Mouse (Mus musculus): ENCODE results near the gene Trnt1. TPM values are rescaled to one million over a fixed set of nuclear protein-coding genes. Genes with fewer than 3 reads are reported as not detected.

Trnt1 gene
- 66.4 and 68.5 TPM in 2 replicates for polyA plus RNA-seq (2016; fragmentation: Nextera tagmentation; extraction: Ambion mirVana)

DNA sequence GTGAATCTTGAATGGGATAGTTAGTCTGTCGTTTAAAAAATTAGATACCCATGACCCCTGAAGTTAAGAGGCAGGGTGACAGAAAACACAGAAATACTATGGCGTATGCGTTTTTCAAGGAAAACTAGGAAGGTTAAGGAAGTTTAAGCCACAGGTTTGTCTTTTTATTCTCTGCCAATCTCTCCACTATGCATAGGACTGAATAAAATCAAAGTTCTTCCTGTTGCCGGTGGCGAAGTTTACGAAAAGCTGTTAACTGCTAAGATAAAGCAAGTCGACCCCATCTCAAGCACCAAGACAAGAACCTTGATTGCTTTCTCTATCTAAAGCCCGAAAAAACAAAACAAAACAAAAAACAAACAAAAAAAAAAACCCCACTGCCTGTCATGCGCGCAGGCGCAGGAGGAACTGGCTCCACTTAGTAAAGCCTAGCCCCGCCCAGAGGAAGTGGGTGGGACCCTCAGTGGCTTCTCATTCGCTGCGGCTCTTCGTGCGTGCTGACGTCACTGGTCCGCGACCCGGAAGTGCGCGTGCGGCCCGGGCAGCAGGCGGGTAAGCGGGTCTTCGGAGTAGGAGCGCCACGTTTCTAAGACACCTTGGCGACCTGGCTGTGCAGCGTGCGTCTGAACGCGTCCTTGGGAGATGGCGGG lies at the start of gene Trnt1:
TSS of gene Trnt1 (plus strand) at position 481 of the 650 bp plus-strand sequence.
- Histone ChIP-seq H3K36me3 (peaks cover 26% of the 10 kb centered on the region), H3K9me3 (replicated peaks) (no peaks in the 10 kb centered on the region), H3K4me3 (peak within 1 kb of the TSS; percentile 82), H3K27me3 (ENCODE audit: low read depth, poor library complexity, severe bottlenecking) (no peaks in the 10 kb centered on the region), H3K27ac (peak within 1 kb of the TSS; percentile 83), H3K4me1 (peaks cover 11% of the 10 kb centered on the region)
- 8% methylated on average over 35 of the region's 35 CpGs for WGBS
- DNase-seq (ENCODE audit: low spot score): peak; percentile 98

DNA sequence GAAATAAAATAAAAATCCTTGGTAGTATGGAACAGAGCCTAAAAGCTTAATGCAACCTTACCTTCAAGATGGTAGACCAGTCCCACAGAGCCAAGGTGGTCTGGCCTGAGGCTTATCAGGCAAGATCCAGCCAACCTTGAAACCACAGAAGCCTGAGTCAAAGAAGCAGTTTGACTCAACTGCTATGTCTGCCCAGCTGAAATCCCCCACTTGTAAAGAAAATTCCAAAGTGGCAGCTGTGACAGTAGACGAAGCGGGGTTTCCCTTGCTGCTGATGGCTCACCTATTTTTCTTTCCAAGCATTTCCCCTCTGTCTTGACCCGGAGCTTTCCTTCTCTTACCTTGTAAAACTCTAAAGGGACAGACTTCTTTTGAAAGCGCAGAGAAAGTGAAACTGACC lies 43.3 kb upstream of the Trnt1 start:
- Histone ChIP-seq H3K27ac (no peak overlapping the region), H3K27me3 (ENCODE audit: low read depth, poor library complexity, severe bottlenecking) (no peaks in the 10 kb centered on the region), H3K36me3 (no peaks in the 10 kb centered on the region), H3K4me3 (no peak overlapping the region), H3K9me3 (replicated peaks) (no peaks in the 10 kb centered on the region), H3K4me1 (no peaks in the 10 kb centered on the region)
- WGBS: 83% methylated on average over 4 of the region's 4 CpGs
- DNase-seq (ENCODE audit: low spot score): no peak

DNA sequence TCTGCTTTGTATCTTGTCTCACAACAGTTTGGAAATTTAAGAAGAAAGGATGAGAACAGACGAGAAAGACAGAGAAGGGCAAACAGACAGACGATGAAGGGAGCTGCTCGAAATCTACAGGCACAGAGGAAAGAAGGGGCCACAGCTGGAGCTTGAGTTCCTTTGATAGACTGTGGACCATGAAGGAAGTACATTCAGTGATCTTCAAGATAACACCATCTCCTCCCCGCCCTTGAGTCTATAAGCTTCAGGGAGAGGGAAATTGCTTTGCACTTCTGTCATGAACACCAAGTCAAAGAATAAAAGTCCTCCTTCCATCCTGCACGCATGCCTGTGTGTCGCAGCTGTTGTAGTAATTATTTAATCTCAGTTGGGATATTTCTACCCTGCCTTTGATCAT lies 42.8 kb upstream of the Trnt1 start:
- H3K27ac ChIP-seq: no peak overlapping the region
- 86% methylated on average over 6 of the region's 6 CpGs for WGBS

DNA sequence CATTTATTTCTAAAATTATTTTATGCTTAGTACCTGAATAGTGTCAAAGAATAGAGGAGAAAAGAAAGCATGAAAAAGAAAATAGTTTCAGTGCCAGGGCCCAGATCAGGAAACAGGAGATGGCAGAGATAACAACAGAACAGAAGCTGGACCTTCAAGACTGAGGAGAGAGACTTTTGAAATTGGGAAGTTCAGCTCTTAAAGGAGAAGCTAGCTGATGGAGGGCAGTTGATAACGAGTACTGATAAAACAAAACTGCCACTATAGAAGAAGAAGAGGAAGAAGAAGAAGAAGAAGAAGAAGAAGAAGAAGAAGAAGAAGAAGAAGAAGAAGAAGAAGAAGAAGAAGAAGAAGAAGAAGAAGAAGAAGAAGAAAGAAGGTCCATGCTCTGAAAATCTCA lies 41.2 kb upstream of the Trnt1 start:
- no peak for DNase-seq (ENCODE audit: low spot score)
- Histone ChIP-seq H3K4me1 (no peaks in the 10 kb centered on the region), H3K27ac (no peak overlapping the region), H3K4me3 (no peak overlapping the region), H3K9me3 (replicated peaks) (no peaks in the 10 kb centered on the region), H3K27me3 (ENCODE audit: low read depth, poor library complexity, severe bottlenecking) (no peaks in the 10 kb centered on the region), H3K36me3 (no peaks in the 10 kb centered on the region)
- 91% methylated on average over 1 of the region's 1 CpGs for WGBS

More for the DNA sequence above, 42.8 kb upstream of the Trnt1 start:
- H3K27me3 ChIP-seq (ENCODE audit: low read depth, poor library complexity, severe bottlenecking): no peaks in the 10 kb centered on the region
- no peak for DNase-seq (ENCODE audit: low spot score)
- H3K36me3 ChIP-seq: no peaks in the 10 kb centered on the region
- no peaks in the 10 kb centered on the region for H3K4me1 ChIP-seq
- no peak overlapping the region for H3K4me3 ChIP-seq
- H3K9me3 ChIP-seq (replicated peaks): no peaks in the 10 kb centered on the region

DNA sequence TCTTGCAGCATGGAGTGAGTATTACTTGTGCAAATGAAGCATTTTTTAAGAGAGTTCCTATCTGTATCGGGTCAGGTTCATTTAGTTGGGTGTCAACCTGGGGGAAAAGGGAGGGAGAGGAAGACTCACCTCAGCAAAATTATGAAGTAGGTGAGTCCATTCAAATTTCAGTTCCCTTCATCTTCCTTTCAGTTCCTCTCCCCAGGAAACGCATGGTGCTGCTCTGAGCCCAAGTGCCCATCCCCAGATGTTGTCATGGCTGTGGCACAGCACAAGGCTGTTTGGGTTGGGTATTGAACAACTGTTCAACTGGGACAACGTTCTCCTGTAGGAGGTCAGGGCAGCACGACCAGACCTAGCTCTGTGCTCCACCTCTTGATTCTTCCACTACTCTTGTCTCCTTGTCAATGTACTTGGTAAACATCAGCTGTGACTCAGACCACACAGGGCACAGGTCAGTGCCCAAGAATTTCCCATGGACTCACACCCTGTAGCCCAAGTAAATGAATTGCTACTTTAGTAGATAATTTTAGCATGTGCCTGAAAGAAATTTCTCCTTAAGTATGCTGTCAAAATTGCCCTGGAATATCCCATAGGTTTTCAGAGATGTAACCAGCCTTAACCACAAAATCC lies 39.1 kb upstream of the Trnt1 start:
- Histone ChIP-seq H3K27ac (no peak overlapping the region), H3K4me3 (no peak overlapping the region), H3K9me3 (replicated peaks) (no peaks in the 10 kb centered on the region), H3K36me3 (no peaks in the 10 kb centered on the region), H3K27me3 (ENCODE audit: low read depth, poor library complexity, severe bottlenecking) (no peaks in the 10 kb centered on the region), H3K4me1 (no peaks in the 10 kb centered on the region)
- no peak for DNase-seq (ENCODE audit: low spot score)
- 79% methylated on average over 4 of the region's 4 CpGs for WGBS

DNA sequence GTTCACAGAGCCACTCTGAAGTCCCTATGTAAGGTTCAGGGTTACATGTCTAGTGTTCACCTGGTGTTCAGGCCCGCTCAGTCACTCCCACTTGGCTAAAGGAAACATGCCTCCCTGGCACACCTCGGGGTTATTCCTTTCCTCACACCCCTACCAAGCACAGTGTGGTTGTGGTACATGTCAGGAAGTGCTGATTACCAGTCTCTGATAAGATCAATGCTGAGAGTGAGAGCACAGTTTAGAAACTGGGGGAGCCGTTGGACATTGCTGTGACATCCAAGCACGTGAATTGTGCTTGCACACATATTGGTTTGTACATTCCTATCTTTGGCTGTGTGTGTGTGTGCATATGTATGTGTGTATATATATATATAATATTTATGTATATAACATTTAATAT lies 36.4 kb upstream of the Trnt1 start:
- Histone ChIP-seq H3K36me3 (no peaks in the 10 kb centered on the region), H3K9me3 (replicated peaks) (no peaks in the 10 kb centered on the region), H3K27me3 (ENCODE audit: low read depth, poor library complexity, severe bottlenecking) (no peaks in the 10 kb centered on the region), H3K27ac (no peak overlapping the region), H3K4me1 (no peaks in the 10 kb centered on the region), H3K4me3 (no peak overlapping the region)
- no peak for DNase-seq (ENCODE audit: low spot score)
- WGBS: 90% methylated on average over 4 of the region's 4 CpGs

DNA sequence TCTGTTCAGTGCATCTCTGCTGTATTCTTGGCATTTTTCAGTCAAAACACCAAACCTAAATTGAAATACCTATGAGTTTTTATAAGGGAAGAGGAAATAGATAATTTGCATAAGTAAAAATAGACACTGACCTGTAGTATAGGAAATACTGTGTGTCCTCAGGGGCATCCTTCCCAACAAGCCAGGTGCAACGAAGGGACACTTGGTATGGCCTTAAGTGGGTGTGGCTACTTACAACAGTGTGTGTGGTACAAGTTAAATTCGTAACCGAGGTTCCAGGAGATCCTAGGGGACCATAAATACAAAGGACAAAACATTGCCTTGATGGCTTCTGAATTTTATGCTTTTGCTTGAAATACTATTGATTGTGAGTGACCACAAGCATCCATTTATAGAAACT lies 30.7 kb upstream of the Trnt1 start:
- Histone ChIP-seq H3K9me3 (replicated peaks) (no peaks in the 10 kb centered on the region), H3K4me1 (no peaks in the 10 kb centered on the region), H3K36me3 (no peaks in the 10 kb centered on the region), H3K4me3 (no peak overlapping the region), H3K27ac (no peak overlapping the region), H3K27me3 (ENCODE audit: low read depth, poor library complexity, severe bottlenecking) (no peaks in the 10 kb centered on the region)
- DNase-seq (ENCODE audit: low spot score): no peak
- 78% methylated on average over 3 of the region's 3 CpGs for WGBS

DNA sequence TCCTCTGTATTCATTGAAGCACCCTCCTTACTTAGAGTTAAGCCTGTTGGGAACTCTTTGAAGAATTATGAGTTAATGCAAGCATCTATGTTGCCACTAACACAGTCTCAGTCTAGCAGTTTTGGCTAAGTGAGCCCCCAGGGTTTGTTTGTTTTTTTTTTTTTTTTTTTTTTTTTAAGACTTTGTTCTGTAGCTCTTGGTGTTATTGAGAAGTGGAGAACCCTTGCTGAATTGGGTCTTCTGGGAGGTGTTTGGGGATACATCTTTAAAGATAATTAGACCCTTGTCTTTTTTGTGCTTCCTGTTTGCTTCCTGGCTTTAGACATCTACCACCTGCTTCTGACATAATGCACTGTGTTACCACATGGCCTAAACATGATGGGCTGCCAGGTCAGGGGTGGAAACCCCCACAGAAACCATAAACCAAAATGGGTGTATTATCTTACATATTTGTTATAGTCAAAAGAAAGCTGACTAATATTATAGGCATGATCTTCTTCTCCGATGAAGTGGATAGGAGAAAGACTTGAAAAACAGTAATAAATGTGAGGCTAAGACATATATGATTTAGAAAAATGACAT lies 28.6 kb upstream of the Trnt1 start:
- no peak overlapping the region for H3K27ac ChIP-seq
- no peaks in the 10 kb centered on the region for H3K36me3 ChIP-seq
- H3K9me3 ChIP-seq (replicated peaks): no peaks in the 10 kb centered on the region
- DNase-seq (ENCODE audit: low spot score): no peak
- H3K4me3 ChIP-seq: no peak overlapping the region
- no peaks in the 10 kb centered on the region for H3K27me3 ChIP-seq (ENCODE audit: low read depth, poor library complexity, severe bottlenecking)
- H3K4me1 ChIP-seq: no peaks in the 10 kb centered on the region
- 95% methylated on average over 1 of the region's 1 CpGs for WGBS

DNA sequence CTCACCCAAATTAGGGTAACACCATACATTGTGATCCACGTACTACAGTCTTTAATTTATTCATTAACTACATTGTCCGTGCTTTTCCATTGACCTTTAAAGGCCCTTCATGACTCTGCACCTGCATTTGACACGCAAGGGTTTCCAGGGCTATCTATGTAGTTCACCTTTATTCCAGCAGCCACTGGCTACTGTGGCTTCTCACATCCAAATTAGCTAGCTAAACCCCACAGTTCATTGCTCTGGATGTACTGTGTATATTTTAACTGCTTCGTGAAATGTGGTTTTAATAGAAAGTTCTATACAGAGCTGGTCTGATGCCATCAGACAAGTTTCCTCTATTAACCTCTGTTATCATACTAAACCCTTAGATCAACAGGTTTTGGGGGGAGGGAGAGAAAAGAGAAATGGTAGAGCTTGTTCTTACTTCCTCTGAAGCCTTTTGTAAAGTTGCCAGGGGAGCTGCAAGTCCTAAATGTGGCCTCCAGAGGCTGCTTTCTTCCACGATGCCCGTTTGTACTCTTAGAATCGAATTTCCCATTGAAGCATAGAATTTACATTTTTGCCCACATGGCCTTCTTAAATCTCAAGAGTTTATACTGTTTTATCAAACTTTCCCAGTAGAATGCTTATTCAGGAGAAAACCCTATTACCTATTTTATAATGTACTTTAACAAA lies 25.2 kb upstream of the Trnt1 start:
- Histone ChIP-seq H3K9me3 (replicated peaks) (no peaks in the 10 kb centered on the region), H3K27me3 (ENCODE audit: low read depth, poor library complexity, severe bottlenecking) (no peaks in the 10 kb centered on the region), H3K4me3 (no peak overlapping the region), H3K36me3 (no peaks in the 10 kb centered on the region), H3K4me1 (peaks cover 3% of the 10 kb centered on the region; the same call in 1 of the 2 replicates), H3K27ac (no peak overlapping the region)
- 82% methylated on average over 7 of the region's 7 CpGs for WGBS
- DNase-seq (ENCODE audit: low spot score): no peak

DNA sequence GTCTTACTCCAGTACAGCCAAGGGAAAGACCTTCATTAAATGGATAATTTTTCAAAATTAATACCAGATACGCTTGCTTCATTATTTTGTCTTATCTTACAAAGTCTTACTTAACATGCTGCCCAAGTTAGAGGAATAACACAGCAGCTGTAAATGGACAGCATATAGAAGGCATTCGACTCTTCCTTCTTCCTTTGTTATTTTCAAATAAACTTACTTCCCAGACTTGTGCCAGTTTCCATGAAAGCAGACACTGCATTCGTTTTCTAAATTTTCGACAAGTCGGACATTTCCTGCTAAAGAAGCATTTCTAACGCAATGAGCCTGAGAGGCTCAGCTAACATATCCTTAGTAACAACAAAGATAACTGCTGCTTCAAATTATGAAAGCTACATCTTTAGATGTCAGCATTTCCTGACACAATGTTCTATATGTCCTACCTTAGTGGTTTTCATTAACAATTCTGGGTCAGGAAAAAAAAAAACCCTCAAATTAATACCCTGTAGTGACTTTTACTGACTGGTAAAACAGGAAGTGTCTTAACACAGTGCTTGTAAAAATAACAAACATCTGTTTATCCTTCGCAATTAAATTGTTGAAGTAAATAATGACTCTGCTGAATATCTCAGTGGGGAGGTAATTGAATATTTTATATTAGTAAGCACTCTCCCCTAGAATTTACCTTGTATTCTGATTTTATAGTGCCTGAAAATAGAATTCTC lies 23.1 kb upstream of the Trnt1 start:
- Histone ChIP-seq H3K27me3 (ENCODE audit: low read depth, poor library complexity, severe bottlenecking) (no peaks in the 10 kb centered on the region), H3K4me1 (peaks cover 3% of the 10 kb centered on the region; the same call in 1 of the 2 replicates), H3K4me3 (no peak overlapping the region), H3K36me3 (no peaks in the 10 kb centered on the region), H3K9me3 (replicated peaks) (no peaks in the 10 kb centered on the region), H3K27ac (no peak overlapping the region)
- WGBS: 68% methylated on average over 7 of the region's 7 CpGs
- DNase-seq (ENCODE audit: low spot score): no peak

DNA sequence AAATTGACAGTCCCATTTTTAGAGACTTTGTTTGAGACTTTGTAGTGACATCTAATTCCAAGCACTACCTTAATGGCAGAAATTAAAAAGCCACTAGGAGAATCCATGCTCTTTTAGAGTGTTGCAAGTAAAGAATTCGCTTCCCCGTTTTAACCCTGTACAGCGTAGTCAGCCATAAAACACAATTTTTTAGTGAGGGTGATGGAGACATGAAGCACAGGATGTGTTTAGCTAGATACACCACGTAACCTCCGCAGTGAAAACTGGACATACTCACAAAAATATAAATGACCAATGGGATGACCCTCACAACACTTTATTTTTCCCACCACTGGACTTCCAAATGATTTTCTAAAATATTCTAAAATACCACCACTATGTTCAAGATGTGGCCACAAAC lies 21.7 kb upstream of the Trnt1 start:
- Histone ChIP-seq H3K4me1 (peaks cover 3% of the 10 kb centered on the region; the same call in 1 of the 2 replicates), H3K27me3 (ENCODE audit: low read depth, poor library complexity, severe bottlenecking) (no peaks in the 10 kb centered on the region), H3K4me3 (no peak overlapping the region), H3K27ac (no peak overlapping the region), H3K9me3 (replicated peaks) (no peaks in the 10 kb centered on the region), H3K36me3 (no peaks in the 10 kb centered on the region)
- no peak for DNase-seq (ENCODE audit: low spot score)
- WGBS: 92% methylated on average over 5 of the region's 5 CpGs

DNA sequence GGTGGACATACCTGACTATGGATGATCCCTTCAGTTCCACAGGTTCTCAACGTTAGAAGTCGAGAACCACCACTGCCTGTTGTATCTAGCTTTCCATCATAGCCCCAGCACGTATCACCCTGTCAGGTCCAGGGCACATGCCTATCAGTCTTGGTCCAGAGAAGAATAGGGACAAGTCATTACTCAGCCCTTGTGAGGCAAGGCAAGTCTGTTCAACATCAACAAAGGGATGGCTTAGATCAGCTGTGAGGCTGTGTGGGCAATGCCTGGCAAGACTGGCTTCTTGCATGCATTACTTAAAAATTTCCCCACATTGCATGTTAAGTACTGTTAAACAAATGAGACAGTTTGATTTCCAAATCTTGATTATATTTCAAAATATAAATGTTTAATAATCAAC lies 21.1 kb upstream of the Trnt1 start:
- Histone ChIP-seq H3K27ac (no peak overlapping the region), H3K4me3 (no peak overlapping the region), H3K27me3 (ENCODE audit: low read depth, poor library complexity, severe bottlenecking) (no peaks in the 10 kb centered on the region), H3K9me3 (replicated peaks) (no peaks in the 10 kb centered on the region), H3K36me3 (no peaks in the 10 kb centered on the region), H3K4me1 (peaks cover 3% of the 10 kb centered on the region; the same call in 1 of the 2 replicates)
- DNase-seq (ENCODE audit: low spot score): no peak
- 89% methylated on average over 3 of the region's 3 CpGs for WGBS

All from limb, embryonic 10.5 days (tissue).